Mouse (Mus musculus) macrophage (primary cell): ENCODE data around the gene Camk2d. TPM values are rescaled to one million over a fixed set of nuclear protein-coding genes. Genes with fewer than 3 reads are reported as not detected.

Experiments used
- H3K27ac ChIP-seq: fragments of 350-480 bp; formaldehyde crosslinking; 2 replicates; pipeline ENCODE4 v1.9.0; 2021
- H3K36me3 ChIP-seq: fragments of 350-480 bp; formaldehyde crosslinking; 2 replicates; pipeline ENCODE4 v1.9.0; 2021; ENCODE audit errors: inconsistent target
- H3K4me3 ChIP-seq: fragments of 350-480 bp; formaldehyde crosslinking; 2 replicates; pipeline ENCODE4 v1.9.0; 2021; ENCODE audit errors: inconsistent target
- H3K79me2 ChIP-seq: fragments of 350-480 bp; formaldehyde crosslinking; 2 replicates; pipeline ENCODE4 v1.9.0; 2021; ENCODE audit errors: inconsistent target
- WGBS: methylation state at CpG from one replicate; pipeline ENCODE4 v1.1.7; 2026; ENCODE audit warnings: inconsistent platforms; ENCODE audit not compliant: missing documents; 5-methylcytosine and 5-hydroxymethylcytosine counted together
- polyA plus RNA-seq: library from polyadenylated mRNA; stranded (reverse); fragments of 250-400 nt; gene quantifications from 3 replicates; pipeline ENCODE4 v1.2.4, GENCODE M21; 2018; ENCODE audit warnings: inconsistent platforms

The Camk2d gene
- polyA plus RNA-seq, 1 experiment from 2014 or later: 69.7 TPM

DNA sequence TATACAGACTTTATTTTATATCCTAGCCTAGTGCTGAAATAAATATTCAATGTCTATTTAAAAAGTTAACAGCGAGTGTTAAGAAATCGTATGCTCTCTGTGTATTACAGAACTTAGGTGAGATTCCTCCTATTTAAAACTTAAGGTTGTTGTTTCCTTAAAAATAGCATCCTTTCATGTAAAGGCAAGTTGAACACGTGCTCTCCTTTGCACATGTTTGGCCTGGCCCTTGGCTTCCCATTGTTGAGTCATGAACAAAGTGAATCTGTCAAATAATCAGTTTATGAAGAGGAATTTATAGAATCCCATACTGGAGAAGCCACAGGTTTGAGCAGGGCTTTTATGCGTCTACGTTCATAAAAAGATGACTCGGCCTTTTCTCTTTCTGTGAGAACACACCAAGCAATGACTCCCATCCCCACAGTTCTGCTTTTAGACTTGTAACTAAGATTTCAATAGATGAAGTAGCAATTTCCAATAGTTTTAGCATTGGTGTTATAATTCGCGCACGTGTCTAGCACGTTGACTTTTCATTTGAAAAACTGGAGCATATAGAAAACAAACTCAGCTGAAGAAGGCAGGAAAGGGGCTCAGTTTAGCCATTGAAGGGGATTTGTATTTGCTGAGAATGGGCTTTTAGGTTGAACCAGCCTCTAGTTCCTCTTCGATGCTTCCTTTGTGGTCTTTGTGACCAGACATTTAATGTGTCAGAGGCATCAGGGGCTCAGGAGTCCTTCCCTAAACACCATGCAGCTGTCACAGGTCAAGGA is 29.1 kb downstream of the Camk2d start:
- Histone ChIP-seq H3K27ac (peak overlapping the region; percentile 74), H3K79me2 (peaks cover 62% of the 10 kb centered on the region), H3K4me3 (no peak overlapping the region), H3K36me3 (no peaks in the 10 kb centered on the region)
- 13% methylated on average over 11 of the region's 11 CpGs for WGBS

DNA sequence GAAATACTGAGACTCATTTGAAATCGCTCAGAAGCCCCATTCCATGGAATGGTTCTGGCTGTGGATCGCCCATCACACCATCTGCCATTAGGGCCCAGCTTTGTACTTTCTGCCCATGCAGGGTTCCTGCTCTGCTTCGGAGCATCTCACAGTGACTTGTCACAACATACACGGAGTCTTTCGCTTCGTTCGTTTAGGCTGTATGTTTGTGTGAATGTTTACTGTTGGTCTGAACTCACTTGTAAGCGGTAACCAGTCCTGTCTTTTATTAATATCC is 29.6 kb downstream of the Camk2d start:
- 58% methylated on average over 8 of the region's 8 CpGs for WGBS
- Histone ChIP-seq H3K4me3 (no peak overlapping the region), H3K79me2 (peaks cover 62% of the 10 kb centered on the region), H3K36me3 (no peaks in the 10 kb centered on the region), H3K27ac (peak overlapping the region; percentile 74)

DNA sequence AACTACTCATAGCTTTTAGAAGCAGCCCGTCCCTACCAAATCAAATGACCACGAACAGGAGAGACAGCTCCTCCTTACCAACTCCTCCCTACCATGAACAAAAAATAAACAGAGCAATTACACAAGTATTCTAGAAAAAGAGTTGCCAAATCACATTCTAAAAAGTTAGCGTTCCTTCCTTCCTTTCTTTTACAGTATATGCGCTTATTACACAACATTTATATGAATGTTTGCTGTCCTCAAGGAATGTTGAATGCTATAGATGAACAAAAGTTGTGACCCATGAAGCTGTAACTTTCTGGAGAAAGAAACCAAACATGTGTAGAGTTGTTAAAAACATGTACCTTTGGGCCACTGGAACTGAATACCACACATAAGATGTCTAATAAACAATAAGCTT is 31.9 kb downstream of the Camk2d start:
- H3K4me3 ChIP-seq: no peak overlapping the region
- WGBS: 44% methylated on average over 4 of the region's 4 CpGs
- no peaks in the 10 kb centered on the region for H3K36me3 ChIP-seq
- H3K27ac ChIP-seq: peak overlapping the region; percentile 95
- peaks cover 64% of the 10 kb centered on the region for H3K79me2 ChIP-seq

DNA sequence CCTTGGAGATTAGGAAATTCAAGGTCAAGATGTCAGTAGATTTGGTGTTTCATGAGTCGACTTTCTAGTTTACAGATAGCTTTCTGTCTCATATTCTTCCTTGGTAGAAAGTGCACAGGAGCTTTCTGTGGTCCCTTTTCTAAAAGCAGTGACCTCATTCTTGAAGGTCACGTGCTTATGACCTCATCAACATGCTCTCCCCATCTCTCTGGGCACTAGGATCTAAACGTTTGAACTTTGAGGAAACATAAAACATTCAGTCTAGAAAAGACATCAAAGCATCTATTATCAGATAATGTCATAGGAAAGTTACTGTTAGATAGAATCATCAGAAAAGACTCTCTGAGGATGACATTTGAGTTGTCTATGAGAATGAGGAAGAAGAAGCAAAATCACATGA is 32.3 kb downstream of the Camk2d start:
- 49% methylated on average over 3 of the region's 3 CpGs for WGBS
- H3K4me3 ChIP-seq: no peak overlapping the region
- peaks cover 64% of the 10 kb centered on the region for H3K79me2 ChIP-seq
- H3K27ac ChIP-seq: peak overlapping the region; percentile 95
- no peaks in the 10 kb centered on the region for H3K36me3 ChIP-seq

DNA sequence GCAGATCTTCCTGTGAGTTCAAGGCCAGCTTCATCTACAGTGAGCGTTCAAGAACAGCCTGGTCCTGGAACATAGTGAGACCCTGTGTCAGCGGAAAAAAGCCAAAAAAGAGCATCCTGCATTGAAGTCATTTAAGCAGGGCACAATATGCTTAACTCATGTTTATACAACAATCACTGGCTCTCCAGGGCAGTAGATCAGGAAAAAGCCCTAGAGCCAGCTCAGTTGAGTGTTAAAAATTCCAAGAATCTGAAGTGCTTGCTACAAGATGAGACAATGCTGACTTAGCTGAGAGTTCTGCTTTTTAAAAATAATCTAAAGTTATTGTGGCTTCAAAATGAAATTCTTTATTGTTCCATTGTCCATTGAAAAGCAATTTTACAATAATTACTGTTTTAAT is 32.9 kb downstream of the Camk2d start:
- Histone ChIP-seq H3K36me3 (no peaks in the 10 kb centered on the region), H3K27ac (peak overlapping the region; percentile 95), H3K4me3 (no peak overlapping the region), H3K79me2 (peaks cover 68% of the 10 kb centered on the region)
- WGBS: 100% methylated on average over 1 of the region's 2 CpGs

DNA sequence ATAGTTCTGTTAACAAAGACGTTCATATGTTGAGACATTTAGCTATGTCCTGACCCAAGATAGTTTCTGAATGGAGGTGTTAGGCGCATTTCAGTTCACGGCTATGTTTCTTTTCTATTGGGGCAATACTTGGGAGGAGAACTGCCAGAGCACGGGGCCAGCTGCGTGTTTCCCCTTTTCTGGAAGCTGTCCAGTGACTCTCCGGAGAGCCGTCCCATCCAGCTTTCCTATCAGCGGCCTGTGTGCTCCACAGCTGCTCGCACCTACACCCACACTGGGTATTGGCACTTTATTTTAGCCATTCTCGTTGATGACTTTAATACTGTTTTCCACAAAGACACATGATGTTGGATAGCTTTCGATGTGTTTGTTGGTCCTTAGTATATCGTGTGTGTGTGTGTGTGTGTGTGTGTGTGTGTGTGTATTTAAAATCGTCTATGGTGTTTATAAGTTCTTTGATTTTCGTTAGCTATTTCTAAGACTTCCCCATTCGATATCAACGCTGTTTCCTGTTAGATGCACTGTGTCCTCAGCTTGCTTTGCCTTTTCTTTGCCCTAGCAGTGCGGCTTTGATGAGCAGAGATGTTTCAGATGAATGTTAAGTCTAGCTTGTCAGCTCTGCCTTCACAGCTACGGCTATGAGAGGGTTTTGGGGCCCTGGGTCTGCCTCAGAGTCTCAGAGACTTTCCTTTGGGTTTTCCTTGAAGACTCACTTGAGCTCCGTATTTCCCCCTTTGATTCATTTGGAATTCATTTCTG is 34.2 kb downstream of the Camk2d start:
- Histone ChIP-seq H3K4me3 (no peak overlapping the region), H3K36me3 (no peaks in the 10 kb centered on the region), H3K79me2 (peaks cover 81% of the 10 kb centered on the region), H3K27ac (peak overlapping the region; percentile 37)
- WGBS: 47% methylated on average over 18 of the region's 19 CpGs

DNA sequence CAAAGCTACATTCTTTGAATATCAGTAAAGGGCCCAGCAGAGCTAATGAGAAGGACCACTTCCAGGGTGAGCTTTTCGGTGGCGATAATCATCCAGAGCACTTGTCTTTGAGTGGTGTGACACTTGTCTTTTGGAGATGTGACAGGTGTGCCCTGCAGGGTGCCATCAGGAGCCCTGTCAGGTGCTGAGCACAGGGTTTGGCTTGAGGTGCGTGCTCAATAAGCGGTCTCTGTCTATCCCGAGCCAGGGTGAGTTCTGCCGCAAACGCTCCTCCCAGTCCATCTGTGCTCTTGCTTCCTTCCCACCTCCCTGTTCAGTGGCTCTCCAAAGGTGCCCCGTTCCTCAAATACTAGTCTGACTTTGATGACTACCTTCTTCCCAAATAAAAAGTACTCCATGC is 35.5 kb downstream of the Camk2d start:
- Histone ChIP-seq H3K79me2 (peaks cover 82% of the 10 kb centered on the region), H3K4me3 (no peak overlapping the region), H3K27ac (no peak overlapping the region), H3K36me3 (no peaks in the 10 kb centered on the region)
- 94% methylated on average over 8 of the region's 8 CpGs for WGBS

DNA sequence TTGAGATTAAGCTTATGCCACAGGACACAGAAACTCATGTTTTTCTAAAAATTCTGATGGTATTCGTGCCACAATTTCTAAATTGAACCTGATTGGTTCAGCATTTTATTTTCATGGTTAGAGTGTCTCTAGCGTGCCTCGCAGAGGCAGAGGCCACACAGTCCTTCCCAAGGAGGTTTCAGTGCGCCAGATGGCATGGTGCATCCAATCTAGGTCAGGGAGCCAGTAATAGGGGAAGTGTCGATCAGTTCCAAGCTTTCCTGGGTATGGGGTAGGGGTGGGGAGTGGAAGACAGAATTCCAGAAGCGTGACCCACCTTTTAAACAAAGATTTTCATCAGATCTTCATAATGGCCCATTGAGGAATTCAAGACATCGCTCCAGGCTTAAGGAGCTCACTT is 36.5 kb downstream of the Camk2d start:
- WGBS: 87% methylated on average over 6 of the region's 7 CpGs
- H3K27ac ChIP-seq: no peak overlapping the region
- H3K79me2 ChIP-seq: peaks cover 73% of the 10 kb centered on the region
- no peaks in the 10 kb centered on the region for H3K36me3 ChIP-seq
- no peak overlapping the region for H3K4me3 ChIP-seq

DNA sequence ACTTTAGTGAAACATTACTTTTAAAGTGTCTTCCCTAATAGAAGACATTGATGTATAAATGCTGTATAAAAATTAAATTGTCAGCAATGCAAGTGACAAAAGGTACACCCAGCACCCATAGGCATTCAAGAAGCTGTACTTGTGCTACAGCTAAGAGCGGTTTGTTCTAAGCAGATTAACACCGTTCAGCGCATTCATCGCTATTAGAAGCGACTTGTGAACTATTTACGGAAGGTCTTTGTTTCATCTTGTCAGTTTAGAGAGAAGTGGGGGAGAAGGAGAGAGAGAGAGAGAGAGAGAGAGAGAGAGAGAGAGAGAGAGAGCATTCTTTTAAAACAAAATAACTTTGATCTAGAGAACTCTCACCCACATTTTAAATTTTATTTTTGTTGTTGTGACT is 38.1 kb downstream of the Camk2d start:
- H3K4me3 ChIP-seq: no peak overlapping the region
- 90% methylated on average over 6 of the region's 6 CpGs for WGBS
- H3K36me3 ChIP-seq: no peaks in the 10 kb centered on the region
- H3K79me2 ChIP-seq: peaks cover 85% of the 10 kb centered on the region
- no peak overlapping the region for H3K27ac ChIP-seq

DNA sequence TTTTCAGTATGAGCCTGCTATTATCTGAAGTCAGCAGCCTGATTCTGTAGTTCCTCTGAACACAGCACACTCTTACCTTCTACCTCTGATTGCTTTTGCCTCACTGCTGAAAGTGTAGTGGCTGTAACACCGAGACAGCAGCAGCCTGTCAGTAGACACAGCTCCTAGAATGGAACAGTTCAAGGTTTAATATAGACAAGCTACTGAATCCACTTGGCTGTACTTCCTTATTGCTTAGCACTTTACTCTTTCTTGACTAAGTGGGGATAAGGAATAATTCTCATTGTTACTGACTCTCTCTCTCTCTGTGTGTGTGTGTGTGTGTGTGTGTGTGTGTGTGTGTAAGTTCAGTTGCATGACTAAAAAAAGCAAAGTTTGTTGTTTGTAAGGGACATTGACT is 42.2 kb downstream of the Camk2d start:
- Histone ChIP-seq H3K79me2 (peaks cover 86% of the 10 kb centered on the region), H3K36me3 (no peaks in the 10 kb centered on the region), H3K27ac (no peak overlapping the region), H3K4me3 (no peak overlapping the region)
- 71% methylated on average over 1 of the region's 1 CpGs for WGBS

DNA sequence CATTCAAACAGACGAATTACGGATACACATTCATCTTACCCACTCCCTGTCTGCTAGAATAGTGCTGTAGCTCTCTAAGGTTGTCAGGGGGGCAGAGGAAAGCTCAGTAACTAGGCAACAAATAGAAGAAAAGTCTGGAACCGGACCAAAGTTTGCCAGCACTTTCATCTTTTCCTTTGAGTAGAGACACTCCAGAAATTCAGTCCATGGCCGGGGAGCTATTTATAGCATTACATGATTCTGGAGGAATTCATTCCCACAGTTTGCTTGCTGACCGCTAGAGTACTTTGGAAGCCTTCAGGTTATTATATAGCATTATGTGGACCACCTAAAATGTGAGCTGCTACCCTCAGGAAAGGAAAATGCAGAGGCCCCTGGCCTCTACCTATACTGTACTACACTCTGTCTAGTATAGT is 43.0 kb downstream of the Camk2d start:
- H3K27ac ChIP-seq: no peak overlapping the region
- no peaks in the 10 kb centered on the region for H3K36me3 ChIP-seq
- peaks cover 86% of the 10 kb centered on the region for H3K79me2 ChIP-seq
- H3K4me3 ChIP-seq: no peak overlapping the region
- WGBS: 89% methylated on average over 5 of the region's 5 CpGs

DNA sequence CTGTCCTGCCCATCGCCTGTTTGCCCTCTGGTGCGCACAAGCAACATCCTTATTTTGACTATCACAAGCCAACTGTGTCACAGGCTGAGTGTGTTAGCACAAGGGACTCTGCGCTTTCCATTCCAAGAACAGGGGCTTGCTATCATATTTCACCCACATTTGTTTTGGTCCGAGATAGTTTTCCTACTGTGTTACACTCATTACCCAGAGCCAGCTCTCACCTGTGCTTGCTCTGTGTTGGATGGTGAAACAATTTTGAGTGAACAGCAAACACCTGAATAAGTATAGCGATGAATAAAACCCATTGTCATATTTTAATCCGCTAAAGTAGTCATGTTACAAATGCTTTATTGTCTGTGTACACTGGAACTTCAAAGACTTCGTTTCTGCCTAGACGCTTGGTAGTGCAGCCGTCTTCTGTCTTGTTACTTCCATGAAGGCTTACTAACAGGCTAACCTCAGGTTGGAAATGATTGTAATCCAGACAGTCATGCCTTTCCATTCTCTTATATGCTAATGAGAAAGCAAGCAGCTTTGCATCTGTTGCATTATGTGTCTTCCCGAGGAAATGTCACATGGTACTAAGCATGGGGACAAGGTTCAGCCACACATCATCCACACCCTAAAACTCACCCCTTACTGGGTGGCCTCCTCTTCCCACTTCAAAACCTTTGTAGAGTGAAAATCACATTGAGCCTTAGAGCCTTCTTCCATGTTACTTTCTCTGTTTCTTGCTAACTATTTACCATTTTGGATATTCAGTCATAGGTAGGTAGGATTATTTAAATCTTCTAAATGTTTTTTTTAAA is 44.5 kb downstream of the Camk2d start:
- Histone ChIP-seq H3K27ac (no peak overlapping the region), H3K4me3 (no peak overlapping the region), H3K79me2 (peaks cover 88% of the 10 kb centered on the region), H3K36me3 (no peaks in the 10 kb centered on the region)
- WGBS: 97% methylated on average over 10 of the region's 10 CpGs

DNA sequence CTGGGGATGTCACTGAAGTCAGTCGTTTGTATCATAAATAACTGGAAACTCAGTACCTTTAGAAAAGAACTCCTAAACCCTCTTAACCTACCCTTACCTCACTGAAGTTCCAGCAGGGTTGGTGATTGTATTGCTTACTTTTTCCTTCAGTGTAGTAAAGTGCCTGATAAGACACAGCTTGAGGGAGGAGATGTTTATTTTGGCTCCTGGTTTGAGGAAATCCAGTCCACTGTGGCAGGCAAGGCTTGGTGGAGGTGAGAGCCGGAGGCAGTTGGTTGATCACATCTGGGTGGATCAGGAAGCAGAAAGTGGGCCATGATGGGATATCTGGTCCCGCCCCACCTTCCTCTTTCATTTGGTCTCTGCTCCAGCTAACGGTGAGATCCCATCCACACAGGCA is 45.3 kb downstream of the Camk2d start:
- WGBS: 82% methylated on average over 4 of the region's 4 CpGs

DNA sequence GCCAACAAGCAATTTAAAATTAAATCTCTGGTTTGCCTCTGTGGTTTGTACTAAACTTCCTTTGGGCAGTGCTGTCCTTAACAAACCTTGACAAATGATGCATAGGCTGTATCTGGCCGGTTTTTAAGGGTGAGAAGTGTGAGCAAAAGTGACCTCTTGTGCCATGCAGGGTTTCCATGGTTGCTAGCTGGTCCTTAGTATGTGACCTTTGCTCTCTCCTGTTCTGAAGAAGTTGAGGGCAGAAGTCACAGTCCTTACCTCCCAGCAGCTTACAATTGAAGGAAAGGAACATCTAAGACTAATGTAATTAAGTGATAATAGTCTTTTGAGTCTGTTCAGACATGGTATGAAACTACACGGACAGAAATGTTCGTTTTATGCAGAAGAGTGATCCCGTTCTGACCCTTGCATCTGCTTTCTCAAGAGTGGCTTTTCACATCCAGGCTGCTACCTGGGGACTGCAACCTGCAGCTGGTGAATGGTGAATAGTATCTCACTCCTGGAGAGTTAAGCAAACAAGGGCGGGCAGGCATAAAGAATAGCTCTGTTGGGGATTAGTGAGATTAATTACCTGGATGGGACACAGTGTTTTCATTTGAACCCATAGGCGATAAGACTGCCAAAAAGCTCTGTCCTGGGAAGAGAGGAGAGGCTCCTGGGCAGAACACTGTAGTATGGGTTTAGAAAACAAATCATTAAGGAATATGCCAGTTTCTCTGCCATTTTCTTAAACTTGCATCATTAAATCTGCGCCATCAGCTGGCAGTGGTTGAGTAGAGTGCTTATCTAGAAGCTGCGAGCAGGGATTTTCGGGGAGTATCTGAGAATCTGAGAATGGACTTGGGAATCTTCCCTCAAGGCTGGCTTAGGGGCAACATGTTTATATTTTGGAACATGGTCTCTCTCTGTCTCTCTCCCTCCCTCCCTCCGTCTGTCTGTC is 47.2 kb downstream of the Camk2d start:
- 88% methylated on average over 9 of the region's 10 CpGs for WGBS
- no peaks in the 10 kb centered on the region for H3K36me3 ChIP-seq

More for the DNA sequence above, 45.3 kb downstream of the Camk2d start:
- H3K27ac ChIP-seq: no peak overlapping the region
- H3K36me3 ChIP-seq: no peaks in the 10 kb centered on the region
- H3K79me2 ChIP-seq: peaks cover 83% of the 10 kb centered on the region
- H3K4me3 ChIP-seq: no peak overlapping the region

More for the DNA sequence above, 47.2 kb downstream of the Camk2d start:
- H3K79me2 ChIP-seq: peaks cover 86% of the 10 kb centered on the region
- H3K27ac ChIP-seq: no peak overlapping the region
- H3K4me3 ChIP-seq: no peak overlapping the region
